Mouse (Mus musculus) left cerebral cortex, adult 2 months (tissue): Measurements from ENCODE around the gene Slc7a8. TPM values are rescaled to one million over a fixed set of nuclear protein-coding genes. Genes with fewer than 3 reads are reported as not detected.
A peak's percentile ranks its signal among the peaks of the same experiment; 100 is the strongest.

ENCODE experiments used
- DNase-seq, 2 experiments: peaks; one replicate each; pipeline ENCODE4 v3.0.0; 2021 to 2022; ENCODE audit warnings: low spot score in 2 of 2, mixed read lengths in 1 of 2; ENCODE audit errors: extremely low spot score in 1 of 2
- H3K27ac ChIP-seq: fragments of 200-600 bp; 2 replicates; pipeline ENCODE4 v1.8.1; 2022
- H3K4me3 ChIP-seq: fragments of 200-600 bp; 2 replicates; pipeline ENCODE4 v1.8.1; 2022
- CTCF ChIP-seq: fragments of 200-600 bp; IDR thresholded peaks from 2 replicates; pipeline ENCODE4 v1.8.1; 2022; ENCODE audit warnings: antibody characterized with exemption, mild to moderate bottlenecking, moderate library complexity
- intact Hi-C: fragments of 180-260 bp; cut with DNase I; formaldehyde crosslinking; loops from one replicate; pipeline ENCODE4 v1.15.1; 2025
- total RNA-seq, 2 experiments: library from RNA; stranded (reverse); gene quantifications; 2 replicates each; pipeline ENCODE4 v1.2.3; 2021

Gene Slc7a8
- total RNA-seq, 2 experiments from 2014 or later = 54.3 to 58.6 TPM

DNA sequence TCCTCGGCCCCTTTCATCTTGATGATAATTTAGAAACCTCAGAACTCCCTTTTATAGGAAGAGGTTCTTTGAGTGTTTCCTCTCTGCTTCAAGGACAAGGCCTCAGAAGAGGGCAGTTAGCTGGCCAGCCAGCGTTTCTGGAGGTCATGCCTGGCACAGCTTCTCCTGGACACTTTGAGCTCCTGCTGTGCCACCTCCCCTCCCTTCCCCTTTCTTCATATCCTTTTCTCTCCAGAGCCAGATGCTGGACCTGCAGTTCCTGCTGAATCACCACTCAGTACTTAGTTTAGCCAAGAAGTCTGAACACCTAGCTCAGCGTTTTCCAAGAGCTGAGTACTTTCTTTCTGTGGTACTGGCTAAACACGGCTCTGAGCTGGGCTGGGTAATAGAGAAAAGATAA is 32.5 kb downstream of the Slc7a8 start:
- no peak for DNase-seq
- TF ChIP-seq CTCF = no peak
- Histone ChIP-seq H3K4me3 (no peak overlapping the region), H3K27ac (no peak overlapping the region)
- intact Hi-C loops = no loop called here

DNA sequence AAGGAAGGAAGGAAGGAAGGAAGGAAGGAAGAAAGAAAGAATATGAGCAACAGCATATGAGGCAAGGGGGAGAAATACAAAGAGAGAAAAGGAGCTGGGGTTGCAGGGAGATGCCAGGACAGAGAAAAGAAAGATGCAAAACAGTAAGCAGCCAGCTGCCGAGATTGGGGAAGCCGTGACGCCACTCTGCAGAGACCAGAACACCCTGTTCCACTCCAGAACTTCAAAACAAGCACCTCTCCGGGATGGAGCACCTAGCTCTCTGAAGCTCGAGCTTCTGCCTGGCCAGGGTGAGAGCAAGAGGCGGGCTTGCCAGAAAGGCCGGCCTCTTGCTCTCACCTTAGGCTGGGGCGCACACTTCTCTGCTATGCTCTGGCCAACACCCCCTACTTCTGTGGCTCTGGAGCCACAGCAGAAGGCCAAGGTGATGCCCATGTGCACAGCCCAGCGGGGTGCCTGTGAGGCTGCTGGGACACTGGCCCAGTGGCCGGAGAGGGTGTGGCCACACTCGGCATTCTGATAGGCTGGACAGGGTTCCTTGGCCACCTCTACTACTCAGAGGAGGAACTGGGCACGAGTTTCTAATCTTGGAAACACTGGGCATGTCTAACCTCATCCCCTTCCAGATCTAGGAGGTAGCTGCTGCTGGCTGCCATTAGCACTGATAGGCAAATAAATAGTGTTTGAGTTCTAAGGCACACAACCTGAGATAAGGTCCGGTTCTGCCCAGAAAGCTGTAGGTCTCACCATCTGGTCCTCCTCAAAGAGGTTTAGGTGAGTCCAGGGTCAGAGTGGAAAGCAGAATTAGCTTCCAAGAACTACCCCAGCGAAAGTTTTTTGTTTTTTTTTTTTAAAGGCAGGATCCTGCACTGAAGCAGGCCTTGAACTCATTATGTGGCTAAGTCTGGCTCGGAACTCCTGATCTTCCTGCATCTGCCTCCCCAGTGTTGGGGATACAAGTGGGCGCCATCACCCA is 33.5 kb downstream of the Slc7a8 start:
- Histone ChIP-seq H3K4me3 (no peak overlapping the region), H3K27ac (peak overlapping the region; percentile 17; the same call in 1 of the 2 replicates)
- no peak for DNase-seq
- no peak for TF ChIP-seq CTCF
- intact Hi-C loops = no loop called here

DNA sequence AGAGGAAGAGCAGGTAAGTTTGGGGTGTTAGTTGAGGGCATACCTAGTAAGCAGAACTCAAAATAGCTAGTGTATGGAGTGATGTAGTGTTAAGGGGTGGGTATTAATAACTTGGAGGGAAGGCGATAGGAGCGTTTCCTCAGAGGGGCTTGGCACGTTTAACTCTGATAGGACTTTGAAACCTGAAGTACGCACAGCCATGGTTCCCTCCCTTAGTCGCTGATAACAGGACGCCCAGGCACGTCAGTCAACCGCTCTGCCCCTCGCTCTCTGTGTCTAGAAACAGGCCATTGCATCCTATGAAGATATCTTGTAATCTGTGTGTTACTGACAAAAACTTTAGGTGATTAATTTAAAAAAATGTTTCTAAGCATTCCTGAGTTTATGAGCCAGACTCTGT is 35.7 kb downstream of the Slc7a8 start:
- no peak for DNase-seq
- Histone ChIP-seq H3K27ac (no peak overlapping the region), H3K4me3 (no peak overlapping the region)
- no peak for TF ChIP-seq CTCF
- intact Hi-C loops = no loop called here

DNA sequence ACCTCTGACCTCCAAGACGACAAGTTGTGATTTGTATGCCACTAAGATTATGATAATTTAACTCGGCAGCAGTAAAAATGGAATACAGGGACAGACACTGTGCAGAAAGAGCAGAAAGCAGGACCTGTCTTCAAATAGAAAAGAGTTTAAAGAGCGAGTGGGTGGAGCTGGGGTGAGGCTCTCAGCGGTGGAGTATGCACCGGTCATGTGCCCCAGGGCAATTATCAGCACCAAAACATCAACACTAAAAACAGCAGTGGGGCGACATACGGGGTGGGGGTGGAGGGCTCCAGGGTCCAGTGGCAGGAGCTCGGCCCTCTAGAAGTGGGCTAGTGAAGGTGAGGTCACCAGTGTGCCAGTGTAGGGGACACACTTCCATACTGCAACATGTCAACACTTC is 37.3 kb downstream of the Slc7a8 start:
- intact Hi-C loops = no loop called here
- no peak for TF ChIP-seq CTCF
- DNase-seq = no peak
- no peak overlapping the region for H3K4me3 ChIP-seq
- no peak overlapping the region for H3K27ac ChIP-seq

DNA sequence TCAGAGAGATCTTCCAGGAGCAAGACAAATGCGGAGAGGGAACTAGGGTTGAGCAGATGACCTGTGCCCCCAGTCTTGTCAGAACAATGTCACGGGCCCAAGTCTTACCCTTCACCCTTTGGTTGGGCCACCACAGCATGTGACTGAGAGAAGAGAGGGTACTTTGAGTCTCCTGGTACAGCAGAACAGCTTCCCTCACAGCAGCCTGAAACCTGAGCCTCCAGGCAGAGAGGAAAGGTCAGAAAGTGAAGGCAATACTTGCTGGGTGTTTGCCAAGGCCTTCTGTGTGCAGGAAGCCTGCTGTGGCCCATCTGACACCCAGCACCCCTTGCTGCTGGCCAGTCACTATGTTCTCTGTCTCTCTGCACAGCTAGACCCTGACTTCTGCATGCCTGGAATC is 39.4 kb downstream of the Slc7a8 start:
- no peak overlapping the region for H3K27ac ChIP-seq
- no peak overlapping the region for H3K4me3 ChIP-seq
- DNase-seq = no peak
- intact Hi-C loops = no loop called here
- TF ChIP-seq CTCF = no peak

DNA sequence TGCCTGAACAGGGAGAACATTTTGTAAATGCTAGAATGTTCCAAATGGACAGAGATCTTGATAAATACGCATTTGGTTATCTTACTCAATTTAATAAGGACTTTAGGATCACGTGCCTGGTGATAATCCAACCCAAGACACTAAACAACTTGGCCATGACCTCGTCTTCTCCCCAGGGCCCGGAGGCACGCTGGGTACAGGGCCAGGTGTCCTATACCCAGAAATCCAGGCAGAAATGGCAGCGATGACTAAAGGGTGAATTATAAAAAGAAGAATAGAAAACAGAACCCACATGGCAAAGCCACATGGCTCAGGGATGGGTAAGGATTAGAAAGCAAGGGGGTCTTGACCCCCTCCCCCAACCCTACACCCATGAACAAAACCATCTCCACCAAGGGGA is 40.0 kb downstream of the Slc7a8 start:
- Histone ChIP-seq H3K27ac (no peak overlapping the region), H3K4me3 (no peak overlapping the region)
- DNase-seq = no peak
- intact Hi-C loops = no loop called here
- TF ChIP-seq CTCF = no peak

DNA sequence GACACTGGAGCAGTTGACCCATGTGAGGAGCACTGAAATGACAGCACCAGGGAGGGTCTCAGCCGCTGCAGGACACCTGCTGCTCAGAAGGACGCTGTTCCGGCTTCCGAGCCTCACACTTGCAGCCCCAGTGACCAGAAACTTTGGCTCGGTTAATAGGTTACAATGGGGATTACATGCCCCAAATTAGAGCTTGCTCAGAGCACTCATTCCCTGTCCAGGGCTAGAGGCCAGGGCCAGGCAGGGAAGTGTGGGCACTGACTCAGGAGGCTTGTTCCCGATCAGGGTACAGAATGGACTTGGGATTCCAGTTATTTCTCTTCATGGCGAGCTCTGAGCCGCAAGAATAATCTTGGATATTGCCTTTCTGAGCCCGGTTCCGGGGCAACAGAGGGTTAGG is 44.1 kb downstream of the Slc7a8 start:
- no peak for DNase-seq
- TF ChIP-seq CTCF = no peak
- intact Hi-C loops = no loop called here
- H3K4me3 ChIP-seq = no peak overlapping the region
- H3K27ac ChIP-seq = peak overlapping the region; percentile 78

DNA sequence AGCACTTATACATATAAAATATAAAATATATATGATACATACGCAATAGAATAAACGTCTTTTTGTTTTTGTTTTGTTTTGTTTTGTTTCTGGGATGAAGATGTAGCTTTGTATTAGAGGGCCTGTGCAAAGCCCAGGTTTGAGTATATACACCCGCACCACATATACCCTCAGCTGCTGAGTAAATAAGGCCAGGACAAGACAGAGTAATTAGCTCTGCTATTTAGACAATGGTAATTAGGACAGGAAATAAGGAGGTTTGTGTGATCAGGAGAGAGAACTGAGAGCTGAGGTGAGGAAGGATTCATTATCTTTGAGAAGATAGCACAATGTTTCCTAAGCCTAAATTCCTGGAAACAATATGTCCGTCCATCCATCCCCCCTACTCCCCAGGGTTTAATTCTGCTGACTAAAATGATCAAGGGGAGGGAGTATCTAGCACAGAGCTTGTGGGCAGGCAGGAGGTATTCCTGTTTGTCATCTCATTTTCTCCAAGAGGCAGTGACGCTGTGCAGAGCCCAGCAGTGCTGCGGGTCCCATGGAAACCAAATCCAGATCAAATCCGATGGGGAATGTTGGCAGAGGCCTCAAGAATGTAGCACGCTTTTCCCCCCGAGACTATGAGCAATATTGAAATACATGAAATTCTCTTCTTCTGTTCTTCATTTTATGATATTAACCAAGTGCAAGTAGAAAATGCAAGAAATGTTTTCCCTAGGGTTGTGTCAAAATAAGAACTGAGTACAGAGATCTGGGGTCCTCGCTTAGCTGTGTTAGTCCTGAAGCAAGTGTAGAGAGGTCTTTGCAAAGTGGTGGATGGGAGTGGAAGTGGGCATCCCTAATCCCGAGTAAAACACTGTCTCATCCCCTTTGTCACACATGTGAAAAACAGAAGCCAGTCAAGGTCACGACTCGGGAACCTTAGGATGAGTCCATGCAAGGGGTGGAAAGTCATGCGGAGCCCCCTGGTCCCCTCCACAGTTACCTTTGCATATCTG is 44.9 kb downstream of the Slc7a8 start:
- intact Hi-C loops = no loop called here
- no peak overlapping the region for H3K4me3 ChIP-seq
- H3K27ac ChIP-seq = peak overlapping the region; percentile 78
- no peak for TF ChIP-seq CTCF
- peak in 1 of 2 experiments; percentile 50 for DNase-seq

DNA sequence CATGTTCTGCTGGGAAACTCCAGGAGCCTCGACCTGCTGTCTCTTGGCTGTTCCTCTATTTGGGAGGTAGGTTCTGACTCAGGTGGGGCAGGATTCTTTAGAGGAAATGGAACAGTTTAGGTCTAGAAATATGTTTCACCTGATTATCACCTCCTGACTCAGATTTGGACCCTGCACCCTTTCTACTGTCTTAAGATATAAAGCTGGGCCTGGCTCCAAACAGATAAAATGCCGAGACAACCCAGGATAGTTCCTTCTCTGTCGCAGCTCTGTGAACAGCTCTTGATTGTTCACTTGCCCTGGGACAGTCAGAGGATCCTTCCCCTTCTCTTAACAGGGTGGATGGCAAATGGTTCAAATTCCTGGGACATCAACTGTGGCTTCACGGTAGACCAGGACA is 46.5 kb downstream of the Slc7a8 start:
- Histone ChIP-seq H3K4me3 (no peak overlapping the region), H3K27ac (no peak overlapping the region)
- DNase-seq = no peak
- TF ChIP-seq CTCF = no peak
- intact Hi-C loops = no loop called here

DNA sequence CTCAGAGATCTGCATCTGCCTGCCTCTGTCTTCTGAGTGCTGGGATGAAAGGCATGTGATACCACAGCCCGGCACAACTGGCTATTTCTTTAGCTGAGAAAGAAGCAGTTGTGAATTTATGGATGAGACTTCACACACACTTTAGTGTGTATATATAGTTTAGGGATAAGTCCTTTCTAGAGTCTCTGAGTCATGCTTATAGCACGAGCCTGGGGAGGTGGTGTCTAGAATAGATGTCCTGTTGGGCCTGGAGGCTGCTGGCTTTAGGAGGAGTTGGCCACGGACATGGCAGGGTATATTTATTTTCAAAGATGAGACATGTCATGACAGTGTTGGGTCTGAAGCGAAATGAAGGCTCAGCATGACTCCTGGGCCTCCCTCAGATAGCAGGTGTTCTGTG is 47.7 kb downstream of the Slc7a8 start:
- H3K4me3 ChIP-seq = no peak overlapping the region
- intact Hi-C loops = no loop called here
- no peak for DNase-seq
- no peak for TF ChIP-seq CTCF
- peak overlapping the region; percentile 67 for H3K27ac ChIP-seq

DNA sequence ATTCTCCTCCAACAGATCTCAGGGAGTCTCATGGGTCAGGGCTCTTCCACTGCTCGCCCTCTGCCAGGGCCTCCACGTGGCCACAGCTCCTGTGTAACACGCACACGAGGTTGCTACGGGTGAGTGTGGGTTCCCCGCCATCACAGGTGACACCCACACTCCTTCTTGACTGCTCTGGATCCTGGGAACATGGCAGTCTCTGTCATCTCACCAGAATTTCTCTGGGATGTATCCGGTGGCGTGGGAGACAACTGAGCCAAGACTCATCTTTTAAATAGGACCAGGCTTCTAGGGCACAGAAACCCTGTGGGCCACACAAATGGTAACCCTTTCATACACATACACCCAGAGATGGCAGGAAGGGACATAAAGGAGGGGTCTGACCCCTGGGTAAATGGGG is 49.5 kb downstream of the Slc7a8 start:
- no peak for TF ChIP-seq CTCF
- no peak for DNase-seq
- intact Hi-C loops = no loop called here
- H3K4me3 ChIP-seq = no peak overlapping the region
- H3K27ac ChIP-seq = peak overlapping the region; percentile 50; the same call in 1 of the 2 replicates

DNA sequence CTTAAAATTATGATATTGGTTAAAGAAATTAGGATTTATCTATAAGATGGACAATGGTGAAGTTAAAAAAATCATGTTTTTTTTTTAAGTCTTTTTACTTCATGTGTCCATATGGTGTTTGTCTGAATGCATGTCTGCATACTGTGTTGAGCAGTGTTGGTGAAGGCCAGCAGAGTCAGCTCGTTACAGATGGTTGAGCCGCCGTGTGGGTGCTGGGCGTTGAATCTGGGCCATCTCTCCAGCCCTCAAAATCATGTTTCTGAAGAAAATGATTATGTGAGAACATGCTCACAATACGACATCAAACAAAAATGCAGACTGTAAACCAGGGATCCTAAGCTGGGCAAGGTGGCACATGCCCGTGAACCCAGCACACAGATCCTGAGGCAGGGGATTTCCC is 51.4 kb downstream of the Slc7a8 start:
- TF ChIP-seq CTCF = no peak
- intact Hi-C loops = no loop called here
- Histone ChIP-seq H3K4me3 (no peak overlapping the region), H3K27ac (peak overlapping the region; percentile 82)
- DNase-seq = peak in 1 of 2 experiments; percentile 52
